Comparison of ENCODE assay signal across 10 mouse cellular contexts in the genomic region with DNA sequence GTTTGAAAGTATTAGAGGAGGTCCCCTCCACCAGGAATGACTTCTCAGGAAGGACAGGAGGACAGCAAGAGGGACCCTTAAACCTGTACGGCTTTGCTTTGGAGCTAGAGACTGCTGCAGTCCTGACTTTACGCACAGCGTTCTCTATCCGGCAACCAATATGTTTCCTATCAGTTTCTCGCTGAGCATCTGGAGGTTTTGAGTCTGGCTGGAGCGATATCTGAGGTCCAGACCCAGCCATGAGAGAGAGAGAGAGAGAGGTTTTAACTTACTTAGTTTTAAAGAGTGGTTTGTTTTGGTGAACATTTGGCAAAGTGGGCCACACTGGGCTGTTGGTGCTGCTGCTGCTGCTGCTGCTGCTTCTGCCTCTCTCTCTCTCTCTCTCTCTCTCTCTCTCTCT. TPM values are rescaled to one million over a fixed set of nuclear protein-coding genes. Genes with fewer than 3 reads are reported as not detected.
A peak's percentile ranks its signal among the peaks of the same experiment; 100 is the strongest.
DNase-seq lines count a peak whose midpoint lies in the region; ATAC-seq lines count a peak whose summit lies in the region.
"Had no signal": no experiment of that assay in that cellular context is flagged by ENCODE, and none has a peak within 500 bp of the region (broad histone marks: within the 10 kb centered on the region; RNA-seq: fewer than 3 reads in every experiment).

No protein-coding gene starts in this region.

- peak overlapping the region; percentile 2 for H3K4me3 ChIP-seq in heart, embryonic 16.5 days (ENCODE audit: low read length)
- H3K4me3 ChIP-seq in forebrain, embryonic 15.5 days = no peak overlapping the region
- peak overlapping the region; percentile 60 for H3K4me3 ChIP-seq in midbrain, embryonic 14.5 days (replicated peaks; ENCODE audit: low read depth, low read length)

- H3K36me3 ChIP-seq in heart, embryonic 16.5 days (ENCODE audit: control insufficient read depth, insufficient read depth) = no peaks in the 10 kb centered on the region
- no peaks in the 10 kb centered on the region for H3K36me3 ChIP-seq in forebrain, embryonic 15.5 days
- no peaks in the 10 kb centered on the region for H3K36me3 ChIP-seq in midbrain, embryonic 14.5 days (ENCODE audit: control insufficient read depth, insufficient read depth, low read length)

- peaks cover 68% of the 10 kb centered on the region for H3K4me1 ChIP-seq in heart, embryonic 16.5 days (ENCODE audit: control insufficient read depth, insufficient read depth, low read length)
- peaks cover 83% of the 10 kb centered on the region for H3K4me1 ChIP-seq in forebrain, embryonic 15.5 days
- peaks cover 69% of the 10 kb centered on the region for H3K4me1 ChIP-seq in midbrain, embryonic 14.5 days (ENCODE audit: control insufficient read depth, insufficient read depth, low read length)

- ATAC-seq in heart, embryonic 16.5 days (replicated peaks; ENCODE audit: extremely low read depth, insufficient read depth, low FRiP score) = no peak
- no peak for ATAC-seq in forebrain, embryonic 15.5 days (replicated peaks)
- no peak for ATAC-seq in midbrain, embryonic 14.5 days (ENCODE audit: low FRiP score, low TSS enrichment)
- ATAC-seq in megakaryocyte, adult 5-6 weeks (ENCODE audit: poor library complexity, severe bottlenecking) = no peak

- peak overlapping the region; percentile 6; the same call in 1 of the 2 replicates for H3K9ac ChIP-seq in heart, embryonic 16.5 days (ENCODE audit: low read length)
- H3K9ac ChIP-seq in forebrain, embryonic 15.5 days (replicated peaks) = no peak overlapping the region
- H3K9ac ChIP-seq in midbrain, embryonic 14.5 days (replicated peaks; ENCODE audit: low read length) = peak overlapping the region; percentile 54
- H3K9ac ChIP-seq: liver, embryonic 14.5 days had no signal

- 22% methylated on average over 6 of the region's 6 CpGs for WGBS in heart, embryonic 16.5 days
- WGBS in forebrain, embryonic 15.5 days = 8% methylated on average over 6 of the region's 6 CpGs
- WGBS in midbrain, embryonic 14.5 days = 31% methylated on average over 6 of the region's 6 CpGs

- no peak for DNase-seq in heart, adult 18-20 months
- peak; percentile 32 for DNase-seq in c-Kit-positive CD71-positive TER-119-negative erythroid progenitor cells, embryonic 14.5 days (ENCODE audit: low read depth)
- DNase-seq in midbrain, embryonic 14.5 days = peak; percentile 48
- no peak for DNase-seq in adrenal gland, postnatal 36 days
- no peak for DNase-seq in adrenal gland, adult (ENCODE audit: inconsistent age in 2 of 2, low spot score in 1 of 2)
- DNase-seq: kidney, adult 18-20 months had no signal

- peak overlapping the region; percentile 33 for H3K27ac ChIP-seq in heart, embryonic 16.5 days (ENCODE audit: low read length)
- peak overlapping the region; percentile 39; the same call in 1 of the 2 replicates for H3K27ac ChIP-seq in forebrain, embryonic 15.5 days (replicated peaks)
- peak overlapping the region; percentile 84 for H3K27ac ChIP-seq in midbrain, embryonic 14.5 days (replicated peaks; ENCODE audit: low read depth, low read length)
- H3K27ac ChIP-seq: liver, embryonic 14.5 days had no signal

- H3K9me3 ChIP-seq in heart, embryonic 16.5 days (replicated peaks; ENCODE audit: control insufficient read depth, low read length) = no peaks in the 10 kb centered on the region
- no peaks in the 10 kb centered on the region for H3K9me3 ChIP-seq in forebrain, embryonic 15.5 days
- H3K9me3 ChIP-seq in midbrain, embryonic 14.5 days (ENCODE audit: control insufficient read depth, low read length) = no peaks in the 10 kb centered on the region

- peak overlapping the region; percentile 36 for H3K4me2 ChIP-seq in heart, embryonic 16.5 days (ENCODE audit: low read depth, low read length)
- H3K4me2 ChIP-seq in forebrain, embryonic 15.5 days (replicated peaks) = peak overlapping the region; percentile 34
- H3K4me2 ChIP-seq in midbrain, embryonic 14.5 days (ENCODE audit: low read length) = peak overlapping the region; percentile 72

- H3K27me3 ChIP-seq in heart, embryonic 16.5 days (ENCODE audit: control insufficient read depth, insufficient read depth, low read length) = no peaks in the 10 kb centered on the region
- no peaks in the 10 kb centered on the region; the same call in 1 of the 2 replicates for H3K27me3 ChIP-seq in forebrain, embryonic 15.5 days
- H3K27me3 ChIP-seq in midbrain, embryonic 14.5 days (ENCODE audit: control insufficient read depth, insufficient read depth, low read length) = no peaks in the 10 kb centered on the region; the same call in 1 of the 2 replicates

RNA-seq across cellular contexts. Expression of gene Tcf7l2, which starts 7.2 kb away (rescaled TPM):
- 36.6 and 45.6 TPM in 2 replicates for polyA plus RNA-seq in heart, embryonic 16.5 days (2015; fragmentation: Nextera tagmentation; extraction: Ambion mirVana)
- 10 to 100 TPM; 11.9 to 13.2 TPM for total RNA-seq in heart, adult 18-20 months (2021)
- polyA plus RNA-seq in forebrain, embryonic 15.5 days (2015; fragmentation: Nextera tagmentation; extraction: Ambion mirVana) = 95.4 and 131 TPM in 2 replicates
- polyA plus RNA-seq in midbrain, embryonic 14.5 days (2014; fragmentation: Nextera tagmentation; extraction: Ambion mirVana) = 720 and 768 TPM in 2 replicates
- 10 to 100 TPM; 22.7 to 28.3 TPM for total RNA-seq in adrenal gland, postnatal 36 days (2021)
- 0.47 and 1.4 TPM in 2 replicates for total RNA-seq in megakaryocyte, adult 5-6 weeks (2015)
- 0.41 and 0.81 TPM in 2 replicates for total RNA-seq in megakaryocyte, adult 5-6 weeks (2017)

Comparison
In these comparisons a context has a peak if more than half of its experiments do, and no peak if none do; other contexts are left out.
1. H3K27ac ChIP-seq: peak in every context shown above with its lines; median percentile 84 in midbrain, embryonic 14.5 days; 39 in forebrain, embryonic 15.5 days; 33 in heart, embryonic 16.5 days.
2. DNase-seq: peak in c-Kit-positive CD71-positive TER-119-negative erythroid progenitor cells, embryonic 14.5 days (single experiment) and midbrain, embryonic 14.5 days (single experiment); none in heart, adult 18-20 months (0 of 2), adrenal gland, postnatal 36 days (0 of 2) and adrenal gland, adult (0 of 2).
3. RNA of gene Tcf7l2, which starts 7.2 kb away (total RNA-seq): 22.7 to 28.3 TPM in adrenal gland, postnatal 36 days and 11.9 to 13.2 TPM in heart, adult 18-20 months; 0.41 to 1.4 TPM in megakaryocyte, adult 5-6 weeks; every median in the first group is over 4 times any median in the second.
4. Peak in every context shown above with its lines, with median percentiles within 50 percentile points of each other: H3K4me2 ChIP-seq.